Mouse (Mus musculus) ES-CJ7 (cell line): ENCODE measurements around the gene Lrrc56.

Source experiments
- DNase-seq: peaks from one replicate; pipeline ENCODE4 v3.0.0; 2011; ENCODE audit warnings: low read depth, low spot score

The Lrrc56 gene

DNA sequence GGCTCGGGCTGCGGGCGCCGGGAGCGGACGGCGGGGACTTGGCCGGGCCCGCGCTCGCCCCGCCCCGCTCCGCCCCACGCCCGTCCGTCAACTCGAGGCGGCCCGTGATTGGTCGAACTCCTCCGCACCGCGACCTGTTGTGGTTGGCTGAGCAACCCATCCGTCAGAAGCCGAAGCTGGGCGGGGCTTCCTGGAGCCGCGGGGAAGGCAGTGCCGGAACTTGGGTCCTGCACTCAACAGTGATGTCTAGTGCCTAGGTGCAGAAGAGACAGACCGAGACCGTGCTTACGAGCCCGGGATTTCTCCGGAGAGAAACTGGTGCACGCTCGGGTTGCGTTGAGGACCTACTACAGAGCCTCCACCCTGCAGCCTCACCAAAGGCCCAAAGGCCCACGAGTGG, at the start of gene Lrrc56, which contains the start of gene Hras:
Gene Lrrc56, plus strand, starts transcription at position 210 of the 400 bp plus-strand sequence.
Gene Hras, minus strand, starts transcription at position 58 of the 400 bp plus-strand sequence.
- DNase-seq = peak; percentile 97

DNA sequence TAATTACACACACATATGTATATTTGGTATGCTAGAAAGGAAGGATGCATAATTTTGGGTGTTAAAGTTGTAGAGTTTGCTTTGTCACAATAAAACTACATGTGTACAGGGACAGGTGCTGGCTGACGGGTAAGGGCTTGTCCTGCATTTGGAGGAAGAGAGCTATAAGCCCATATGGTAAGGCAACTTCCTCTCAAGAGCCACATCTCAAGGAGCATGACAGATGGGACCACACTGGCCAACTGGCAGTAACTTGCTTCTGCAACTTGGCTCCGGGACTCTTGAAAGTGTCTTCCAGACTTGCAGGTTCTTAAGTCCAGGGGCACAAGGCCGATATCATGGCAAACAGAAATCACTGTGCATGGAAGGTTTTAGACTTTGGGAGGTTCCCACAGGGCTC, 49.3 kb upstream of the Lrrc56 start:
- DNase-seq = no peak

DNA sequence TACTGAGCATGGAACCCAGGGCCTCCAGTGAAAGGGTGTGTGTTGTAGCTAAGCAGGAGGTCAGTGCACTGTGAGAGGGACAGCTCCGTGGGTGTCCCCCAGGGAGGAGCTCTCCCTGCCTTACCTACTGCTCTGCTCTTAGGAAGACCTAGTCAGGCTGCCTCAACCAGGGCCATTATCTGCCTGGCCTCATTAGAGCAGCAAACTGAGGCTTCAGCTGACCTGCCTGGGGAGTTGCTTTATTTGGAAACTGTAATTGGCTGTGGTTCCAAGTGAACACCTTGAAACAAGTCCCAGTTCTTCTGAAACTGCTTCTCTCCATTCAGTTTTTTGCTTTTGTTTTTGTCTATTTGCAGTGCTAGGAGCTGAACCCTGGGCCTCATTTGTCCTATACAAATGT, 48.6 kb upstream of the Lrrc56 start:
- DNase-seq = no peak

DNA sequence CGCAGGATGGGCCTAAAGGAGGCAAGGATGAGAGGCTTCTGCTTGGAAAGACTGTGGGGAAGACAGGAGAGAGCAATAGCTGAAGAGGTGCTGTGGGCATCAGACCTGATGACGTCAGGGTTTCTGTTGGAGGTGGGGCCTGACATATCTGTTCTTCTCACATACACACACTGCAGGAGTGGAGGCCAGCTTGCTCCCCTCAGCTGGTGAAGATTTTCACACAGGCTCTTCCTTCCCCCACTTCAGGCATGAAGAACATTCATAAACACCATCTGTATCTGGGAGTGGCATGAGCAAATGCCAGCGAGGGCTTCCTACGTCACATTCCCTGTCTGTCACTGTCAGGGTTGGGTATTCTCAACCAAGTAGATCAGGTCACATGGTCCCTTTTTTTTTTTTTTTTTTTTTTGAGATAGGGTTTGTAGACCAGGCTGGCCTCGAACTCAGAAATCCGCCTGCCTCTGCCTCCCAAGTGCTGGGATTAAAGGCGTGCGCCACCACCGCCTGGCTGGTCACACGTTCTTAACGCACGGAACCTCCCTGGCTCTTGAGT, 47.8 kb upstream of the Lrrc56 start:
- DNase-seq = no peak

DNA sequence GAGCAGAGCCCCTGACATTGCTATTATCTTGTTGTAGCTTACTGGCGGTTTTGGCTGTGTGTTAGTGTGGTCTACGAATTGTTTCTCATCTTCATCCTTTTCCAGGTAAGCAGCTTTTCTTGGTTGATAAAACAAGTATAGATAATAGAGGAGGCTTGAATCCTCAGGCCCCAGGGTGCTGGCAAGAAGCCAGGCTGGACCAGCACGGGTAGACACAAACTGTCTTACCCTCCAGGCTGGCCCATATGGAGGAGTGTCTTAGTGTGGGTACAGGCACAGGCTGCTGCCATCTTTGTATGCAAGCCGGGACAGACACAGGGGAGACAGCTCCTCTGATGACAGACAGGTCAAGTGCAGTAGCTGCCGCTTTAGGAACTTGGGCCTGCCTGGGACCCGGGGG, 46.9 kb upstream of the Lrrc56 start:
- DNase-seq = no peak

DNA sequence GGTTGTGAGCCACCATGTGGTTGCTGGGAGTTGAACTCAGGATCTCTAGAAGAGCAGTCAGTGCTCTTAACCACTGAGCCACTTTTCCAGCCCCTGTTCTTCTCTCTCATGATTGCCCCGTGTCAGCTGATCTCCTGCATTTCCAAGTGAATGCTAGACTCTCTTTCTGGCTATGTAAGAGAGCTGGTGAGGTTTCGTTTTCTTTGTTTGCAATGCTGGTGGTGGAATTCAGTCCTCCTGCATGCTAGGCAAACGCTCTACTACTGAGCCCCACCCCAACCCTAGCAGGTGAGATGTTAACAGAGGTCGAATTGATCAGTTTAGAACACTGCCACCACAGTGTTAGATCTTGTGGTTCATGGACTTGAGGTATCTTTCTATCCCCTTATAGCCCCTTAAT, 45.3 kb upstream of the Lrrc56 start:
- DNase-seq = peak; percentile 97

DNA sequence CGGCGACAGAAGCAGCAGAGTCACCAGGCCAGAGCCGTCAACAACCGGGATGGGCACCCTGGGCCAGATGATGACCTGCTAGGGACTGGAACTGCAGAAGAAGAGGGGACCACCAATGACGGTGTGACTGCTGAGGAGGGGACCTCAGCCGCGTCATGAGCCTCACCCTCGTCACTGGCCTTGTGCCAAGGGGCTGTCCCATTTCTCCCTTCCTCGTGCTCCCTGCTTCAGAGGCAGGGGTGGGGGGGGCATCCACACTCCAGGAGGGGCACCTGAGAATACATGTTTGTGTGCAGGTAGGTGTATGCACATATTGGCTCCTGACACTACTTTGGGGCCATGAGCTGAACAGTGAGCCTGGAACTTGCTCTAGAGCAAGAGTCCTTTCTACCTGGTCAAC, 38.6 kb upstream of the Lrrc56 start:
- DNase-seq = no peak

DNA sequence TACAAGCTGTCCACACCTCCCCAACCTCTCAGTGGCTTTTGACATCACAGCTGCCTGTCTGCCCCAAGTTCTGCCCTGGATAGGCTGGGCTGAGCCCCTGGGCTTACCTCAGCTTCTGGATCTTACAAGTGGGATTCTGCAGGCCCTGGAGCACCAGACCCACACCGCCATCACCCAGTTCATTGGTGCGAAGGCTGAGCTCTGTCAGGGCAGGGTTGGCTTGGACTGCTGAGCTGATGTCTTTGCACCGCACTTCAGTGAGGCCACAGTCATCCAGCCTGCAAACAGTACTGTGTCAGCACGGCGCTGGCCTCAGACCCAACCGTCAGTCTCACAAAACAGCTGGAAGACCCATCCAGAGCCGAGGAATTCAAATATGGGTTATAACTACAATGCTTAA, 29.6 kb upstream of the Lrrc56 start:
- DNase-seq = no peak

DNA sequence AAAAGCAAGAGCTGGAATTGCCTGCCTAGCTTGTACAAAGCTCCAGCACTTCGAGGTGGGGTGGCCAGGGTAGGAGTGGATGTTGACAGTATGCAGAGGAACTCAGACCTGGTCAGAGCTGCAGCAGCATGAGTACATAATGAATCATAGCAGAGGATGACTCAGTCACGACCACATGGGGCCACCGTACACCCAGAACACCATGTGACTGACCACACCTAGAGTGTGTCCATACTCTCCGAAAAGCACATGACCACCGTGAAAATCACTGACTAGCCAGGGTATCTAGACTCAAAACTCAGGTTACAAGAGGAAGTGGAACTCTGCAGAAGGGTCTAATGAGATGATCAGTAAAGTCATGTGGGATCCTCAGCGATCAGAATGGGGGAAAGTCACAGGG, 29.1 kb upstream of the Lrrc56 start:
- DNase-seq = no peak

DNA sequence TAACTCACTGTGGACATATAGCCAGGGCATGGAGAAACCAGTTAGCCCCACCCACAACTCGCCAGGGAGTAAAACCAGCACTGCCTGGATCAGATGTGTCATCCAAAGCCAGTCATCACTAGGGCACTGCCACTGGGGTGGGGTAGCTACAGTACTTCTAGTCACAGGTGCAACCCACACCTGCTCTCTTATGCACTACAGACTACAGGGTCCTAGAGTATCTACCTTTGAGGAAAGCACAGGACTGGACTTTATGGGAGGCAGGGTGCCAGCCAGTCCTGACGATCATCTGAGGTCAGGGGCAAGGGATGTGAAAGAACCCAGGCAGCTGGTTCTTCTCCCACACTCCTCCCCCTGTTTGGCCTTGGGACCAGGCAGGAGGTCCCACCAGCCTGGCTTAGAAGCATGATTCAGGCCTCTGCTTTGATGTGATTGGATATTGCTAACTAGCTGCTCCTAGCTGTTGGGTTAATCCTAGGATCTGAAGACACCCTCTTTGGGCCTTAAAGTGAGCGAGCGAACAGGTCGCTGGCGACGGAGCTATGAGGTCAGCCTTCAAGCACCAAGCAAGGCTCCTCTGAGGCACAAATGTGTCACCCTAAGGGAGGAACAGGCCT, 25.9 kb upstream of the Lrrc56 start:
- DNase-seq = peak; percentile 53

DNA sequence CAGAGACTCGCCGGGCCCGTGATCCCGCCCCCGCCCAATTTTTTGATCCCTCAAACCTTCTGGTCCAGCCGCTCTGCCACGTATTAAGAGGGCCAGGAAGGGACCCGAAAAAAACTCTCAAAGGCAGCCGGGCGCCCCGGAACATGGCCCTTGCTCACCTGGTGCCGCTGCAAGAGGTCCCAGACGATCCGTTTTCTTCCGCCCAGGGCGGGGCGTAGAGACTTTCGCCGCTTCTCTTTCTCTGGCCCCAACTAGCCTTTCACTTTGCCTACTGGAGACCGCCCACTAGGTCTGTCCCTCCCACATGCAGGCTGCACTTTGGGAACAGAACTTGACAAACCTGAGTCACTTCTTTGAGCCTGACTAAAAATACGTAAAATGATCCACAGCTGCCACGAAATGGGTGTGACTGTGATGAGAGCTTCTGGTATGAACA, 25.4 kb upstream of the Lrrc56 start:
- DNase-seq = peak; percentile 68

DNA sequence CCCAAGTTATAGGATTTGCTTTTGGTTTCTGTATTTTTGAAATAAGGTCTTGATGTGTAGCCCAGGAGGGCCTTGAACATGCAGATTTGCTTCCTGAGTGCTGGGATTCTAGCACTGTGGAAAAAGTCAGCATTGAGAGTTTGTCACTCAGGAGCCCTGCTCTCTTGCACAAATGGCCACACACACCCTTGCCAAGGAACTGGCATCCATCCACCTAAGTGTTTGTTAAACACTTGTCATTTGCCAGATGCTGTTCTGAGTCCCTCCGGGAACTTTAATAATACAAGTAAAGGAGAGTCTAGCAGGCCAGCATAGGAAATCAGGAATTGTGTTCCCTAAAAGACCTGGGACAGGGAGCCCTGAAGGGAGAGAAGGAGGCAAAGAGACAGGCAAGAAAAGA, 24.7 kb upstream of the Lrrc56 start:
- no peak for DNase-seq

DNA sequence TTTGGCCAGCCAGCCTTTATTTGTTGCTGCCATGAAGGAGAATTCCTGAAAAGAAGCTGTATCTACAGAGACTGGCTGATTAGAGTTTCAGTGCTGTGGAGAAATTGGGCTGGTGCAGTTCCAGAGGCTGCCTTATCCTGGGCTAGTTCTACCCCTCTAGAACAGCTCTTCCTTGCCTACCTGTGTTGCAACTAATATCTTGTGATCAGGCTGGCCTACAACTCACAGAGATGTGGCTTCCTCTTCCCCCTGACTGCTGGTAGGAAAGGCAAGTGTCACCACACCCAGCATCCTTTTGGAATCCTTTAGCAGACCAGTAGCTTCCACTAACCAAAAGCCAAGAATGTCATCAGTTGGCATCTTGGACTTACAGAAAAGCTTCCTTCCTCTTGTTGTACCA, 24.1 kb upstream of the Lrrc56 start:
- no peak for DNase-seq

DNA sequence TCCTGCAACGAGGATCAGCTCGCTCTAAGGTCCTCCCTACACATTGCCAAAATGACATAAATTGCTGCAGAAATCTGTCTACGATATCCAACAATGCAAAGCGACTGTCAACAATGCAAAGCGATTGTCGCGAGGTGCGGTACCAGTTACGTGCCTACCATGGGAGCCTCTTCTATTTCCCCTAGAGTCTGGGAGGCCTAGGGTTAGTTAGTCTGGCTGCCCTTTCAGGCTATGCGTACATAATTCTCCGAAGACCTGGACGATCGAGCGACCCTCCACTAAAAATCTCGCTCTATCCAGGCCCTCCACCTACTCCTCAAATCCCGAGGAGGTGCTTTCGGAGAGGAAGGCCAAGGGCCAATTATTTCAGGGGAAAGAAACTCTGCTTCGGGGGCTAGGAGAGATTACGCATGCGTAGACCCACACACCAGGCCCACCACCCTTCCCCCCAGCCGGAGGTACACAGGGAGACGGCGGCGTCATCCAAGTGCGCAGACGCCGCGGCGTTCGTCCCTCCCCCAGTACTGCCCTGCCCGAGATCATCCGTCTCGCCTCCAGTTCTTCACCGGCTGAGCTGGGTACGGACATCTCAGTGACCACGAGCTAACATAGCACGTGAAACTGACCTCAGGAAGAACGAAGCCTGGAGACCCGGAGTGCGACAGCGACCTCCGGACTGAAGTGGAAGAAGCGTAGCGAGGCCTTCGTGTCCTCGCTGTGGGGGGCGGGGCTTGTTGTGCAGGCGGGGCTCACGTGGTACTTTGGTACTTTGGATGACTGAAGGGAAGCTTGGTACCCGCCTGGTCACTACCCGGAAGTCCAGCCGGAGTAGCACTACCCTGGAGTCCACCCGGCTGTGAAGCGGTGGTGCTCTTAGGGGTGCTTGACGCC, 21.6 kb upstream of the Lrrc56 start, which contains the start of gene Rnh1:
Gene Rnh1, minus strand, starts transcription at position 742 of the 891 bp plus-strand sequence.
- peak; percentile 96 for DNase-seq

DNA sequence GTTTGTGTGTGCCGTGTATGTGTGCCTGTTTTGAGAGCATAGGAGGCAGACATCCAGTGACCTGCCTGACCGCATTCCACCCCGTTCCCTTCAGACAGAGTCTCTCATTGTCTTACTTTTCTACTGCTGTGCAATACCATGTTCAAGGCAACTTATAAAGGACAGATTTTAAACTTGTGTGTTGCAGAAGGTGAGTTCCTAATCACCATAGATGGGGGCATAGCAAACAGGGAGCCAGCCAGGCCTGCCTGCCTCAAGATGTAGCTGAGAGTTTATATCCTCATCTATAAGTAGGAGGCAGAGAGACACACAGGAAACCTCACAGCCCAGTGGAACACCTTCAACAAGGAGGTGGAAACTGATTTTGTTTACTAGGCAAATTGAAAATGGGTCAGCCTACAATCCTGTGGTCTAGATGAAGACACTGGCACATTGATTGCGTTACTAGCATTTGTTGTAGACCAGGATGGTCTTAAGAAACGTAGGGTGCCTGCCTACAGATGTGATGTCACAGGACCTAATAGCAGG, 20.6 kb upstream of the Lrrc56 start:
- DNase-seq = no peak

DNA sequence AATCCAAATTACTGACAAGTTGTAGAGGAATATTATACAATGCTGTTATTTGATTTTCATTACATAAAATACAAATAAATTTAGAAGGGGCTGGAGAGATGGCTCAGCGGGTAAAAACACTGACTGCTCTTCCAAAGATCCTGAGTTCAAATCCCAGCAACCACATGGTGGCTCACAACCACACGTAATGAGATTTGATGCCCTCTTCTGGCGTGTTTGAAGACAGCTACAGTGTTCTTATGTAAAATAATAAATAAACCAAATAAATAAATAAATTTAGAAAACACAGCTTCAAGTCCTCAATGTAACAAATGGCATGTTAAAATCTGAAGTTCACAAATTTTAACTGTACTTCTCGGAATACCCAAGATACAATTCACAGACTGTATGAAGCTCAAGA, 18.9 kb upstream of the Lrrc56 start:
- no peak for DNase-seq

DNA sequence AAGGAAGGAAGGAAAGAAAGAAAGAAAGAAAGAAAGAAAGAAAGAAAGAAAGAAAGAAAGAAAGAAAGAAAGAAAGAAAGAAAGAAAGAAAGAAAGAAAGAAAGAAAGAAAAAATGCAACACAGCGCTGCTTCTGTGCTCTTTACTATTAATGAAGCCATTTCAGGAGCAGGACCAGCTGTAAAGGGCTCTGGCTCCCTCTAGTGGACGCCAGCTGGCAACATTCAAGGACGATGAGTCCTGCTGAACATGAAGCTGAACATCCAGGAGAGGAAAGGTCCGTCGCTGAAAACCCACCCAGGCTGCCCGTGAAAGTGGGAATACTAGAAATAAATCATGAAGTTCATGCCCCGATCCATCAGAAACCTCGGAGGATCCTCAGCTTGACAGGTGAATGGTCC, 17.8 kb upstream of the Lrrc56 start:
- peak; percentile 91 for DNase-seq

DNA sequence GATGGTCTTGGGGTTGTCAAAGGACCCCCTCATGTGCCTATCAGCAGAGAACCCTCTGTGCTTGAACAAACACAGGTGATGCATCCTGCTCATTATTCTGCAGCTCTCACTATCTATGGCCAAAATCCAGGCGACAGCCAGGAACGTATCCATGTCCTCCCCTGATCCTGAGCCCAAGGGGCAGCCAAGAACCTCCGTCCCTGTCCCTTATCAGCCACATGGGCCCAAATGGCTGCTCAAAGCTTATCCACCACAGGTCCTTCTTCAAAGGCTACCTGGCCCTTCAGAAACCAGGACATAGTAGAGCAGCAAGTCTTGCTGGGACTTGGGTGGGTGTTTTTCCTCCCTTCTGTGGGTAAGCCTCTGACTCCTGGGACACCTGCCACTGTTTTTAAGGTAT, 5.8 kb upstream of the Lrrc56 start:
- DNase-seq = no peak

DNA sequence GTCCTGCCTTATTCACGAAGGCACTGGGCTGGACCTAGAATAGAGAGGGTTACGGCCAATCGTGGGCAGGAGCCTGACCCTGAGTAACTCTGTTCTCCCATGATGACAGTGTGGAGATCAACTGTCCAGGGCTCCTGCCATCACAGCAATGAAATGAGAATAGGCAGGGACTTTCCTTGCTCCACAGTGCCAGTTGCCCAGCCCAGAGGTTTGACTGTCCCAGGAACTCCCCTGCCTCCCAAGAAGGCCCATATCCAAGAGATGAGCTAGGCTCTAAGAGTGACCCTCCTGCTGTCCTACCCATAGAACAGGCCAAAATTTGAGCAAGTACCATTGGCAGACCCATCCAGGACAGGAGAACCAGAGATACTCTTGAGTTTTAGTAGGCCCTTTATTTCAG, 5.2 kb upstream of the Lrrc56 start:
- no peak for DNase-seq

DNA sequence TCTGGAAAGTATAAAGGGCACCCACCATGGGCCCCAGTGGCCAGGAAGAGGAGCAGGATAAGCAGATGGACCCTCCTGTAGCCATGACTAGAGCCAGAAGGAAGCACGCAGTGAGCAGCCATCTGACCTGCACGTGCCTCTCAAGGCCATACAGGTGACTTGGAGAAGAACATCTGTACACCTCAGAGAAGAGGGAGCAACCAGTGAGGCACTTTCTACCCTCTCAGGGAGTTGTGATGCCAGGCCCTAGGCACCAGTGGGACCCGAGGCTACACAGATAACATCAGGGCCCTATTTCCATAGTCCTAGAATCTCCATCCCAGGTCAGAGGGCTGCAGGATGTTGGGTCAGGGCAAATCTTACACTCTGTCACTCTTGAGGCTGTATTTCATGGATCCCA, 3.7 kb upstream of the Lrrc56 start:
- no peak for DNase-seq

DNA sequence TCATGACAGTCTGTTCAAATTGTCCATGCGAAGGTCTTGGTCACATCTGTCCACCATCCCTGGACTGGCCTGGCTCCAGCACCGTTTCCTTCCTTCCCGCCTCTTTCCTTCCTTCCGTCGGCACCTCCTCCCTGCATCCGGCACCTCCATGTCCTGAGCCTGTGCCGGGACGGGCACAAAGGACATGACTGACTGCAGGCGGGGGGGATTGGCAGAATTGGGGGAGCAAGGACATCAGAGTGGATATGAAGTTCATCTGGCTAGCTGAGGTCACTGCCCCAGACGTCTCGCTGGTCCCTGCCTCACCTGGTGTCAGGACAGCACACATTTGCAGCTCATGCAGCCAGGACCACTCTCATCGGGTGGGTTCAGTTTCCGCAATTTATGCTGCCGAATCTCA, 2.9 kb upstream of the Lrrc56 start:
- no peak for DNase-seq
